Mouse (Mus musculus) lung, embryonic 14.5 days (tissue): ENCODE measurements around the gene 1700014D04Rik. TPM values are rescaled to one million over a fixed set of nuclear protein-coding genes. Genes with fewer than 3 reads are reported as not detected.
"Not testable (repeated sequence)": the region's sequence is repeated elsewhere in the genome, so short reads cannot be mapped to it uniquely, and the experiment has no call there.

Experiments used
- ATAC-seq: fragments of 200-750 bp; cut with Nextera tagmentation; 2 replicates; pipeline ENCODE4 v1.8.0; 2017; ENCODE audit warnings: mild to moderate bottlenecking, moderate TSS enrichment, moderate library complexity; ENCODE audit not compliant: insufficient read depth
- DNase-seq: peaks from one replicate; pipeline ENCODE4 v3.0.0-alpha.2; 2015
- H3K27ac ChIP-seq: fragments of 300-500 bp; sonication (generic); 2 replicates; pipeline ENCODE4 v1.5.1; 2014; ENCODE audit warnings: low read depth, mild to moderate bottlenecking, moderate library complexity
- H3K27me3 ChIP-seq: fragments of 300-500 bp; sonication (generic); 2 replicates; pipeline ENCODE4 v1.6.1; 2014; ENCODE audit warnings: low read length, control low read depth; ENCODE audit not compliant: insufficient read depth
- H3K36me3 ChIP-seq: fragments of 300-500 bp; sonication (generic); 2 replicates; pipeline ENCODE4 v1.6.1; 2014; ENCODE audit warnings: control low read depth; ENCODE audit not compliant: insufficient read depth
- H3K4me1 ChIP-seq: fragments of 300-500 bp; sonication (generic); 2 replicates; pipeline ENCODE4 v1.6.1; 2014; ENCODE audit warnings: antibody characterized with exemption, control low read depth; ENCODE audit not compliant: insufficient read depth
- H3K4me2 ChIP-seq: fragments of 300-500 bp; sonication (generic); 2 replicates; pipeline ENCODE4 v1.6.1; 2014; ENCODE audit warnings: mild to moderate bottlenecking
- H3K4me3 ChIP-seq: fragments of 300-500 bp; sonication (generic); 2 replicates; pipeline ENCODE4 v1.5.1; 2014; ENCODE audit warnings: low read depth, low read length
- H3K9ac ChIP-seq: fragments of 300-500 bp; sonication (generic); 2 replicates; pipeline ENCODE4 v1.6.1; 2014
- H3K9me3 ChIP-seq: fragments of 300-500 bp; sonication (generic); 2 replicates; pipeline ENCODE4 v1.6.1; 2016; ENCODE audit warnings: low read depth, low read length, control low read depth
- CTCF ChIP-seq: IDR thresholded peaks from 2 replicates; pipeline ENCODE4 v1.5.1; 2016; ENCODE audit warnings: antibody characterized with exemption, low read depth
- WGBS: fragments of 180-500 bp; shearing (Covaris S2); extraction: QIAGEN DNeasy Blood & Tissue Kit; methylation state at CpG from one replicate; pipeline ENCODE4 v1.1.7; 2014; 5-methylcytosine and 5-hydroxymethylcytosine counted together
- polyA plus RNA-seq: library from polyadenylated mRNA; unstranded; fragments of >200 nt; fragmentation: Nextera tagmentation; extraction: Ambion mirVana; gene quantifications from 2 replicates; pipeline ENCODE4 v1.2.1, GENCODE M21; 2014

1700014D04Rik gene
- polyA plus RNA-seq, 1 experiment from 2014 or later = 0.24 TPM

- Histone ChIP-seq H3K4me2 (no peak overlapping the region), H3K9ac (no peak overlapping the region), H3K4me1 (no peaks in the 10 kb centered on the region), H3K4me3 (no peak overlapping the region), H3K27me3 (no peaks in the 10 kb centered on the region), H3K9me3 (no peaks in the 10 kb centered on the region), H3K27ac (no peak overlapping the region), H3K36me3 (no peaks in the 10 kb centered on the region)
- 77% methylated on average over 2 of the region's 2 CpGs for WGBS
- TF ChIP-seq CTCF = no peak
- ATAC-seq (no peak), DNase-seq (no peak)
Observed at GRCm38 (mm10) chr13:59738455-59738854, 8.1 kb downstream of the 1700014D04Rik start.

GRCm38 (mm10) chr13:59735190-59735589 lies 11.4 kb downstream of the 1700014D04Rik start:
- no peak overlapping the region for H3K27ac ChIP-seq
- ATAC-seq = peak; percentile 78
- DNase-seq = peak; percentile 68
- 34% methylated on average over 3 of the region's 3 CpGs for WGBS
- no peaks in the 10 kb centered on the region for H3K27me3 ChIP-seq
- no peaks in the 10 kb centered on the region for H3K4me1 ChIP-seq
- H3K4me3 ChIP-seq = no peak overlapping the region
- H3K9ac ChIP-seq = no peak overlapping the region
- H3K9me3 ChIP-seq = no peaks in the 10 kb centered on the region
- H3K36me3 ChIP-seq = no peaks in the 10 kb centered on the region
- peak; percentile 41 for TF ChIP-seq CTCF
- H3K4me2 ChIP-seq = no peak overlapping the region

- not testable (repeated sequence) for H3K4me2 ChIP-seq, ATAC-seq, DNase-seq, H3K27ac ChIP-seq, H3K4me1 ChIP-seq, H3K27me3 ChIP-seq, H3K9ac ChIP-seq, H3K36me3 ChIP-seq, H3K4me3 ChIP-seq, H3K9me3 ChIP-seq
- WGBS = 27% methylated on average over 6 of the region's 6 CpGs
Observed at GRCm38 (mm10) chr13:59734347-59734746, 12.2 kb downstream of the 1700014D04Rik start.

- Histone ChIP-seq H3K27ac (no peak overlapping the region), H3K4me3 (no peak overlapping the region), H3K9me3 (no peaks in the 10 kb centered on the region), H3K9ac (no peak overlapping the region), H3K27me3 (no peaks in the 10 kb centered on the region), H3K36me3 (no peaks in the 10 kb centered on the region), H3K4me1 (no peaks in the 10 kb centered on the region), H3K4me2 (no peak overlapping the region)
- no peak for DNase-seq
- TF ChIP-seq CTCF = no peak
- ATAC-seq = no peak
- 88% methylated on average over 2 of the region's 4 CpGs for WGBS
Observed at GRCm38 (mm10) chr13:59733936-59734335, 12.6 kb downstream of the 1700014D04Rik start.

GRCm38 (mm10) chr13:59731652-59732051 lies 14.9 kb downstream of the 1700014D04Rik start, which contains the start of gene Spata31d1d:
Spata31d1d (minus strand) TSS chr13:59731752.
- no peaks in the 10 kb centered on the region for H3K9me3 ChIP-seq
- H3K27me3 ChIP-seq = no peaks in the 10 kb centered on the region
- no peak within 1 kb of the TSS for H3K9ac ChIP-seq
- DNase-seq (no peak), ATAC-seq (no peak)
- no peak within 1 kb of the TSS for H3K27ac ChIP-seq
- H3K4me1 ChIP-seq = no peaks in the 10 kb centered on the region
- 35% methylated on average over 7 of the region's 7 CpGs for WGBS
- no peak within 1 kb of the TSS for H3K4me2 ChIP-seq
- TF ChIP-seq CTCF = no peak
- no peaks in the 10 kb centered on the region for H3K36me3 ChIP-seq
- no peak within 1 kb of the TSS for H3K4me3 ChIP-seq

- Histone ChIP-seq H3K36me3 (no peaks in the 10 kb centered on the region), H3K4me3 (no peak overlapping the region), H3K27ac (no peak overlapping the region), H3K4me2 (no peak overlapping the region), H3K4me1 (no peaks in the 10 kb centered on the region), H3K27me3 (no peaks in the 10 kb centered on the region), H3K9ac (no peak overlapping the region), H3K9me3 (no peaks in the 10 kb centered on the region)
- peak; percentile 96 for TF ChIP-seq CTCF
- WGBS = 22% methylated on average over 7 of the region's 7 CpGs
- ATAC-seq (peak; percentile 92), DNase-seq (peak; percentile 95)
Observed at GRCm38 (mm10) chr13:59728378-59729093, 18.0 kb downstream of the 1700014D04Rik start.

GRCm38 (mm10) chr13:59726139-59726867 lies 20.2 kb downstream of the 1700014D04Rik start:
- H3K4me1 ChIP-seq = no peaks in the 10 kb centered on the region
- no peaks in the 10 kb centered on the region for H3K36me3 ChIP-seq
- no peaks in the 10 kb centered on the region for H3K27me3 ChIP-seq
- peak overlapping the region; percentile 44 for H3K4me2 ChIP-seq
- peak overlapping the region; percentile 14; the same call in 1 of the 2 replicates for H3K4me3 ChIP-seq
- no peak for TF ChIP-seq CTCF
- ATAC-seq (no peak), DNase-seq (peak; percentile 12)
- H3K27ac ChIP-seq = no peak overlapping the region
- WGBS = 25% methylated on average over 29 of the region's 29 CpGs
- no peak overlapping the region; the same call in 1 of the 2 replicates for H3K9ac ChIP-seq
- no peaks in the 10 kb centered on the region for H3K9me3 ChIP-seq

GRCm38 (mm10) chr13:59722089-59722488 lies 24.5 kb downstream of the 1700014D04Rik start:
- H3K27ac ChIP-seq, H3K4me1 ChIP-seq, H3K4me3 ChIP-seq, H3K27me3 ChIP-seq, ATAC-seq, H3K4me2 ChIP-seq, H3K36me3 ChIP-seq, DNase-seq, H3K9me3 ChIP-seq, H3K9ac ChIP-seq: not testable (repeated sequence)
- WGBS = 79% methylated on average over 1 of the region's 1 CpGs
